27 mouse cellular contexts compared by ENCODE assay signal in genomic region chr1:186384440-186384839, GRCm38 (mm10).
"Had no signal": no experiment of that assay in that cellular context is flagged by ENCODE, and none has a peak within 500 bp of the region (broad histone marks: within the 10 kb centered on the region; RNA-seq: fewer than 3 reads in every experiment).

No protein-coding gene starts in this region.

- H3K4me3 ChIP-seq: embryonic facial prominence, embryonic 10.5 days; embryonic facial prominence, embryonic 12.5 days; embryonic facial prominence, embryonic 13.5 days; embryonic facial prominence, embryonic 15.5 days; erythroblast, embryonic 14.5 days; forebrain, embryonic 10.5 days; forebrain, embryonic 12.5 days; forebrain, embryonic 13.5 days; forebrain, embryonic 15.5 days; gastrocnemius, adult 2 months; heart, adult 2 months had no signal

- H3K9me3 ChIP-seq: embryonic facial prominence, embryonic 10.5 days; embryonic facial prominence, embryonic 12.5 days; embryonic facial prominence, embryonic 13.5 days; embryonic facial prominence, embryonic 15.5 days; forebrain, embryonic 10.5 days; forebrain, embryonic 12.5 days; forebrain, embryonic 13.5 days; forebrain, embryonic 15.5 days had no signal

- H3K36me3 ChIP-seq: embryonic facial prominence, embryonic 10.5 days; embryonic facial prominence, embryonic 12.5 days; embryonic facial prominence, embryonic 13.5 days; embryonic facial prominence, embryonic 15.5 days; forebrain, embryonic 10.5 days; forebrain, embryonic 12.5 days; forebrain, embryonic 15.5 days had no signal

- H3K27ac ChIP-seq: embryonic facial prominence, embryonic 10.5 days; embryonic facial prominence, embryonic 12.5 days; embryonic facial prominence, embryonic 13.5 days; embryonic facial prominence, embryonic 15.5 days; forebrain, embryonic 10.5 days; forebrain, embryonic 12.5 days; forebrain, embryonic 13.5 days; forebrain, embryonic 15.5 days; gastrocnemius, adult 2 months; heart, adult 2 months had no signal

- ATAC-seq: forebrain, embryonic 13.5 days; forebrain, embryonic 14.5 days; forebrain, embryonic 15.5 days; forebrain, embryonic 16.5 days; forebrain, postnatal 0 days had no signal

- H3K27me3 ChIP-seq: embryonic facial prominence, embryonic 12.5 days; embryonic facial prominence, embryonic 13.5 days; embryonic facial prominence, embryonic 15.5 days; forebrain, embryonic 12.5 days; forebrain, embryonic 13.5 days; forebrain, embryonic 15.5 days had no signal

- H3K4me1 ChIP-seq: embryonic facial prominence, embryonic 10.5 days; embryonic facial prominence, embryonic 12.5 days; embryonic facial prominence, embryonic 15.5 days; forebrain, embryonic 12.5 days; forebrain, embryonic 13.5 days; forebrain, embryonic 15.5 days had no signal

- DNase-seq: cerebellum, adult 8-10 months; cerebellum, adult 9-10 months; cerebellum, adult 9-11 months; cerebellum, postnatal 10 days; cerebellum, postnatal 14 days; cerebellum, postnatal 25 days; cerebellum, postnatal 36 days; embryo, embryonic 11 days; forebrain, postnatal 0 days; gastrocnemius, adult 2 months; gastrocnemius, postnatal 10 days; gastrocnemius, postnatal 14 days; gastrocnemius, postnatal 25 days; gastrocnemius, postnatal 36 days; heart, adult 18-20 months; heart, adult 2 months had no signal
